Mouse (Mus musculus) hindbrain, embryonic 10.5 days (tissue): ENCODE measurements around the gene Tfb1m. TPM values are rescaled to one million over a fixed set of nuclear protein-coding genes. Genes with fewer than 3 reads are reported as not detected.
A peak's percentile ranks its signal among the peaks of the same experiment; 100 is the strongest.

ENCODE experiments used
- DNase-seq: peaks from one replicate; pipeline ENCODE4 v3.0.0-alpha.2; 2017; ENCODE audit warnings: low spot score
- H3K27ac ChIP-seq: fragments of 300-500 bp; sonication (generic); 2 replicates; pipeline ENCODE4 v1.5.1; 2016; ENCODE audit warnings: mild to moderate bottlenecking, moderate library complexity
- H3K27me3 ChIP-seq: fragments of 300-500 bp; sonication (generic); 2 replicates; pipeline ENCODE4 v1.6.1; 2016; ENCODE audit warnings: mild to moderate bottlenecking; ENCODE audit not compliant: poor library complexity, insufficient read depth, severe bottlenecking
- H3K36me3 ChIP-seq: fragments of 300-500 bp; sonication (generic); 2 replicates; pipeline ENCODE4 v1.6.1; 2016; ENCODE audit warnings: mild to moderate bottlenecking, moderate library complexity
- H3K4me1 ChIP-seq: fragments of 300-500 bp; sonication (generic); replicated peaks from 2 replicates; pipeline ENCODE4 v1.6.1; 2016; ENCODE audit warnings: mild to moderate bottlenecking
- H3K4me3 ChIP-seq: fragments of 300-500 bp; sonication (generic); 2 replicates; pipeline ENCODE4 v1.5.1; 2016; ENCODE audit warnings: mild to moderate bottlenecking, moderate library complexity
- H3K9me3 ChIP-seq: fragments of 300-500 bp; sonication (generic); 2 replicates; pipeline ENCODE4 v1.6.1; 2016; ENCODE audit warnings: mild to moderate bottlenecking, moderate library complexity
- WGBS: fragments of 180-500 bp; shearing (Covaris S2); methylation state at CpG from one replicate; pipeline ENCODE4 v1.1.7; 2016; 5-methylcytosine and 5-hydroxymethylcytosine counted together
- polyA plus RNA-seq: library from polyadenylated mRNA; unstranded; fragments of >200 nt; fragmentation: Nextera tagmentation; extraction: Ambion mirVana; gene quantifications from 2 replicates; pipeline ENCODE4 v1.2.1, GENCODE M21; 2016

Tfb1m gene
- polyA plus RNA-seq, 1 experiment from 2014 or later = 17.5 TPM

DNA sequence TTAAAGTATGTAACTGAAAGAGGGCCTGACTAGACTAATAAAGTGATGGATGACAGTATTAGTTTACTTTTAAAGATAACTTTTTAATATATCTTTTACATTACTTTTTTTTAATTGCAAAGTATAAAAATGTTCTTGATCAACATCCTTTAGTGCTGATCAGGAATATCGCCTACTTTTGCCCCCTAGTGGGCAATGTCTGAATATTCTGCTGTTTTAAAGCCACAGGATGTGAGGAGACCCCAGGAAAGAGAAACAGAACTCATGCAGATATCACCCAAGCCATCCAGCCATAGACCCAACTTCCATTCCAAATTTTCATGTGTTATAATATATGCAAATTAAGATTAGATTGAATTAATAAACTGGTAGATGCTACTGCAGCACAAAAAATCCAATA, 24.2 kb downstream of the Tfb1m start:
- Histone ChIP-seq H3K4me3 (no peak overlapping the region), H3K27me3 (no peaks in the 10 kb centered on the region), H3K9me3 (no peaks in the 10 kb centered on the region), H3K4me1 (no peaks in the 10 kb centered on the region), H3K27ac (no peak overlapping the region), H3K36me3 (peaks cover 9% of the 10 kb centered on the region; the same call in 1 of the 2 replicates)
- WGBS = 25% methylated on average over 1 of the region's 1 CpGs
- DNase-seq = no peak

GRCm38 (mm10) chr17:3532254-3532653, 25.3 kb downstream of the Tfb1m start, which contains the start of gene Cldn20:
Gene Cldn20 (plus strand): TSS chr17:3532554.
- DNase-seq = no peak
- Histone ChIP-seq H3K27ac (no peak within 1 kb of the TSS), H3K4me3 (no peak within 1 kb of the TSS), H3K9me3 (no peaks in the 10 kb centered on the region), H3K27me3 (no peaks in the 10 kb centered on the region), H3K4me1 (no peaks in the 10 kb centered on the region), H3K36me3 (peaks cover 9% of the 10 kb centered on the region; the same call in 1 of the 2 replicates)
- WGBS = 88% methylated on average over 4 of the region's 4 CpGs

- H3K36me3 ChIP-seq = peaks cover 9% of the 10 kb centered on the region; the same call in 1 of the 2 replicates
- H3K4me3 ChIP-seq = no peak overlapping the region
- no peak for DNase-seq
- H3K9me3 ChIP-seq = no peaks in the 10 kb centered on the region
- no peaks in the 10 kb centered on the region for H3K4me1 ChIP-seq
- H3K27ac ChIP-seq = no peak overlapping the region
- no peaks in the 10 kb centered on the region for H3K27me3 ChIP-seq
- 87% methylated on average over 1 of the region's 1 CpGs for WGBS
These were observed 25.9 kb downstream of the Tfb1m start for GRCm38 (mm10) chr17:3531641-3532040.

DNA sequence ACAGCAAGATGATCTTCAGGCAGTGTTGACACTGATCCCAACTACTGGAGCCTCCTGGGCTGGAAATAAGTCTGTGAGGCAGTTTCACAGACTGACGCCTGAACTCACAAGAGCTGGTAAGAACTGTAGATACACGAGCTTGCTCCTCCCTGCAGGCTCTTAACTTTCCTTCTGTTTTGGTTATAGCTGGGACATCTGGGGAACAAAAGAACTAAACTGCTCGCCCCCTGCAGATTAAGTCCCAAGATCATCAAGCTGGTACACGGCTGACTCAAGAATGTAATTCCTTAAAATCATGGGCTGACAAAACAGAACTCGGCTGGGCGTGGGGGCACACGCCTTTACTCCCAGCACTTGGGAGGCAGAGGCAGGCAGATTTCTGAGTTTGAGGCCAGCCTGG, 27.0 kb downstream of the Tfb1m start:
- no peaks in the 10 kb centered on the region for H3K27me3 ChIP-seq
- no peak overlapping the region for H3K27ac ChIP-seq
- H3K36me3 ChIP-seq = peaks cover 9% of the 10 kb centered on the region; the same call in 1 of the 2 replicates
- no peak for DNase-seq
- no peaks in the 10 kb centered on the region for H3K9me3 ChIP-seq
- H3K4me1 ChIP-seq = no peaks in the 10 kb centered on the region
- no peak overlapping the region for H3K4me3 ChIP-seq
- WGBS = 76% methylated on average over 7 of the region's 7 CpGs

DNA sequence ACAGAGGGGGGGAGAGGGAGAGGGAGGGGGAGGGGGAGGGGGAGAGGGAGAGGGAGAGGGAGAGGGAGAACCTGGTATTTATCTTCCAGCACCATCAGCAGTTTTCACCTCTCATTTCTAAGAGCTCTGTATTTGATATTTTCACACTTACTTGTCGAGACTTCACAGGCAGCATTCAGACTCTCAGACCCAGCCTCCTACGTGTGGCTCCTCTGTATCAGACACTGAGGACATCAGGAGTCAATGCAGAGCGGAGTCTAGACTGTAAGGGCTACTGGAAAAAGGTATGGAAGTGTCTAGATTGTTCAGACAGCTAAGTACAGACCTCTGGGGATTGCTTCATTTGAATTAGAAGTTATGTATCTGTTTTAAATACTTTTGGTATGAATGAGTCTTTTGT, 28.1 kb downstream of the Tfb1m start:
- Histone ChIP-seq H3K9me3 (no peaks in the 10 kb centered on the region), H3K36me3 (peaks cover 9% of the 10 kb centered on the region; the same call in 1 of the 2 replicates), H3K4me3 (no peak overlapping the region), H3K27me3 (no peaks in the 10 kb centered on the region), H3K4me1 (no peaks in the 10 kb centered on the region), H3K27ac (no peak overlapping the region)
- WGBS = 77% methylated on average over 3 of the region's 3 CpGs
- DNase-seq = no peak

DNA sequence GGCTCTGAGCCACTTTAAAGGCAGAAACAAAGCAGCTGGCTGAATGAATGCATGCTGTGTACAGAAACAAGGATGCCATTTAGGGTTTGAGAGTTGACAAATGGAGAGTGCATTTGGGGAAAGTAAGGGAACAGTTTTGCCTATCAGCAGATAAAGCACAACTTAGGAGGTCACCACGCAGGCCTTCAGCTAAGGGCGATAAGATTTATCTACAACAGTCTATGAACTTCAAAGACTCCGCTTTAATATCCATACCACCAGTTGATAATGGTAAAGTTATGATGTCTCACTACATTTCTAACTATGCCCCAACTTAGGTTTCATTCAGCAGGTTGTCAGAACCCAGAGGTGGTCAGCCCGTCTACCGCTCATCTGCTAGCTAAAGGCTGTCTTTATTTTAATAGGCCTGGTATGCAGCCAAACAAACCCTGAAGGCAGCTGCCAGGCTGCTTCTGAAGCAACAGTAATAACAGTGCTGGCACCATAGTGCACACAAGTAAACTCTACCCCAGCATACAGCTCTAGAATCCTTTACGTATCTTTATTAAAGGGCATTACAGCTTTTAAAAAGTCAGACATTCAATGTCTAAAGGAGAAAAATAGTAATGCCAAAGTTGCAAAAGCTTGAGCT, 29.6 kb downstream of the Tfb1m start:
- WGBS = 90% methylated on average over 6 of the region's 6 CpGs
- DNase-seq = no peak

GRCm38 (mm10) chr17:3520344-3520743, 37.2 kb downstream of the Tfb1m start:
- peaks cover 14% of the 10 kb centered on the region; the same call in 1 of the 2 replicates for H3K36me3 ChIP-seq
- WGBS = 90% methylated on average over 5 of the region's 5 CpGs
- no peak overlapping the region for H3K27ac ChIP-seq
- no peak for DNase-seq
- H3K27me3 ChIP-seq = no peaks in the 10 kb centered on the region
- peaks cover 12% of the 10 kb centered on the region for H3K4me1 ChIP-seq
- H3K9me3 ChIP-seq = no peaks in the 10 kb centered on the region
- H3K4me3 ChIP-seq = no peak overlapping the region

More for the DNA sequence above, 29.6 kb downstream of the Tfb1m start:
- no peak overlapping the region for H3K27ac ChIP-seq
- no peaks in the 10 kb centered on the region for H3K9me3 ChIP-seq
- no peaks in the 10 kb centered on the region for H3K4me1 ChIP-seq
- H3K4me3 ChIP-seq = no peak overlapping the region
- H3K36me3 ChIP-seq = peaks cover 9% of the 10 kb centered on the region; the same call in 1 of the 2 replicates
- no peaks in the 10 kb centered on the region for H3K27me3 ChIP-seq

- Histone ChIP-seq H3K4me1 (peaks cover 12% of the 10 kb centered on the region), H3K36me3 (peaks cover 21% of the 10 kb centered on the region; the same call in 1 of the 2 replicates), H3K27me3 (no peaks in the 10 kb centered on the region), H3K27ac (no peak overlapping the region), H3K4me3 (no peak overlapping the region), H3K9me3 (no peaks in the 10 kb centered on the region)
- no peak for DNase-seq
- 31% methylated on average over 9 of the region's 9 CpGs for WGBS
These were observed 41.2 kb downstream of the Tfb1m start for GRCm38 (mm10) chr17:3516406-3516805.

DNA sequence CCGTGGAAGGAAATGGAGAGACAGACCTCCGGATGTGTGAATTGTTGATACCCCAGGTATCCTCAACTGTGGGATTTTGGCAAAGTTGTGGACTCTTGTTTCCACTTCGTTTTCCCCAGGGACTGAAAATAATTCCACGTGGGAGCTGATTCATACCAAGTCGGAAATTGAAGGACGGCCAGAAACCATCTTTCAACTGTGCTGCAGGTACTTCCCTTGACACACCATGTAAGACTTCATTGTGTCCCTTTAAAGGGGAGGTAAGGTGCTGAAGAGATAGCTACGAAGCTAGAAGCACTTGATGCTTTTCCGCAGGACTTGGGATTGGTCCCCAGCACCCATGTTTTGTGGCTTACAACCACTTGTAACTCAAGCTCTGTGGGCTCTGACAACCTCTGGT, 41.7 kb downstream of the Tfb1m start:
- Histone ChIP-seq H3K4me1 (peaks cover 12% of the 10 kb centered on the region), H3K27me3 (no peaks in the 10 kb centered on the region), H3K36me3 (peaks cover 18% of the 10 kb centered on the region; the same call in 1 of the 2 replicates), H3K27ac (no peak overlapping the region), H3K9me3 (no peaks in the 10 kb centered on the region), H3K4me3 (no peak overlapping the region)
- no peak for DNase-seq
- 90% methylated on average over 8 of the region's 8 CpGs for WGBS

DNA sequence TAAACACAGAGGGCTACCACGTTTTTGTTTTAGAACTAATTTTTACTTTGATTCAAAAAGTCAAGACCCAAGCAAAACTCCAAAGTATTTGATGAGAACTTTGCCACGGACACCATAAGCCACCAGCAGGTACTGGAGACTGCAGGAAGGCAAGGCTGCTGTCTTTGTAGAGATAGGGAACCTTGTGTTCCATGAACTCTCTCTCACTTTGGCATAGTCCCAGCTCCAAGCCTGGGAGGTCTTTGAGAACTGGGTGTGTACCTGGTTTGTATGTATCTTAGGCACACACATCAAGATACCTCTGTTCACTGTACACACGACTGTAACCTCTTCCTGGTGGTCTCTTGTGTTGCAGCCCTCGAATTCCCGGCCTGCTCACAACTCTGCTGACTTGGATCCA, 43.3 kb downstream of the Tfb1m start:
- no peak overlapping the region for H3K27ac ChIP-seq
- H3K4me3 ChIP-seq = no peak overlapping the region
- WGBS = 86% methylated on average over 5 of the region's 5 CpGs
- H3K27me3 ChIP-seq = no peaks in the 10 kb centered on the region
- peaks cover 12% of the 10 kb centered on the region for H3K4me1 ChIP-seq
- H3K9me3 ChIP-seq = no peaks in the 10 kb centered on the region
- peaks cover 15% of the 10 kb centered on the region; the same call in 1 of the 2 replicates for H3K36me3 ChIP-seq
- DNase-seq = no peak

GRCm38 (mm10) chr17:3509841-3510240, 47.7 kb downstream of the Tfb1m start:
- Histone ChIP-seq H3K36me3 (0 out of 2 replicates have a peak, but pooled peaks cover 6% of the 10 kb centered on the region), H3K4me1 (no peaks in the 10 kb centered on the region), H3K4me3 (no peak overlapping the region), H3K27me3 (no peaks in the 10 kb centered on the region), H3K27ac (no peak overlapping the region), H3K9me3 (no peaks in the 10 kb centered on the region)
- DNase-seq = peak; percentile 56
- WGBS = 8% methylated on average over 1 of the region's 1 CpGs

- DNase-seq = no peak
- H3K4me3 ChIP-seq = no peak overlapping the region
- H3K9me3 ChIP-seq = no peaks in the 10 kb centered on the region
- 93% methylated on average over 8 of the region's 8 CpGs for WGBS
- H3K27ac ChIP-seq = no peak overlapping the region
- H3K27me3 ChIP-seq = no peaks in the 10 kb centered on the region
- H3K36me3 ChIP-seq = no peaks in the 10 kb centered on the region
- no peaks in the 10 kb centered on the region for H3K4me1 ChIP-seq
These were observed 51.1 kb downstream of the Tfb1m start for GRCm38 (mm10) chr17:3506508-3506907.

GRCm38 (mm10) chr17:3505711-3506110, 51.9 kb downstream of the Tfb1m start:
- H3K27ac ChIP-seq = no peak overlapping the region
- no peaks in the 10 kb centered on the region for H3K27me3 ChIP-seq
- DNase-seq = no peak
- WGBS = 85% methylated on average over 1 of the region's 1 CpGs
- no peak overlapping the region for H3K4me3 ChIP-seq
- H3K9me3 ChIP-seq = no peaks in the 10 kb centered on the region
- H3K36me3 ChIP-seq = no peaks in the 10 kb centered on the region
- no peaks in the 10 kb centered on the region for H3K4me1 ChIP-seq
